Mouse (Mus musculus) erythroblast, embryonic 14.5 days (primary cell): ENCODE results near the gene Sbf2.

Experiments used
- GATA1 ChIP-seq: IDR thresholded peaks from 2 replicates; pipeline ENCODE4 v1.6.1; 2012; ENCODE audit warnings: low read length, inconsistent platforms, mixed read lengths
- TAL1 ChIP-seq: IDR thresholded peaks from 3 replicates; pipeline ENCODE4 v1.6.1; 2012; ENCODE audit warnings: low read length, inconsistent platforms, mixed read lengths

- TF ChIP-seq GATA1 (no peak), TAL1 (no peak)
Observed at GRCm38 (mm10) chr7:110313392-110314055, 301.2 kb downstream of the Sbf2 start.
